Mouse (Mus musculus): Measurements from ENCODE around the gene Rps6kc1. TPM values are rescaled to one million over a fixed set of nuclear protein-coding genes. Genes with fewer than 3 reads are reported as not detected.

Rps6kc1 gene
- polyA plus RNA-seq, 1 experiment from 2014 or later, result 16.9 TPM

- no peak for ATAC-seq (replicated peaks; ENCODE audit: low FRiP score)
These were observed 75.5 kb downstream of the Rps6kc1 start for GRCm38 (mm10) chr1:190836046-190836445.

GRCm38 (mm10) chr1:190834201-190834907 is 77.2 kb downstream of the Rps6kc1 start:
- no peaks in the 10 kb centered on the region for H3K9me3 ChIP-seq (ENCODE audit: control insufficient read depth, low read length)
- H3K9ac ChIP-seq (ENCODE audit: low read length), result no peak overlapping the region
- DNase-seq (ENCODE audit: low spot score) (no peak), ATAC-seq (replicated peaks; ENCODE audit: low FRiP score) (no peak)
- 82% methylated on average over 7 of the region's 7 CpGs for WGBS
- H3K4me1 ChIP-seq (replicated peaks; ENCODE audit: control insufficient read depth, insufficient read depth, low read length), result no peaks in the 10 kb centered on the region
- no peak overlapping the region for H3K4me2 ChIP-seq (ENCODE audit: low read depth, low read length, severe bottlenecking)
- H3K27ac ChIP-seq (ENCODE audit: low read depth, low read length), result no peak overlapping the region
- H3K27me3 ChIP-seq (ENCODE audit: control insufficient read depth, insufficient read depth, low read length), result no peaks in the 10 kb centered on the region
- H3K36me3 ChIP-seq (ENCODE audit: control insufficient read depth, insufficient read depth, low read length), result no peaks in the 10 kb centered on the region
- H3K4me3 ChIP-seq (ENCODE audit: low read depth, low read length), result no peak overlapping the region

More at GRCm38 (mm10) chr1:190836046-190836445, 75.5 kb downstream of the Rps6kc1 start:
- no peak overlapping the region for H3K4me3 ChIP-seq (ENCODE audit: low read depth, low read length)
- no peak overlapping the region for H3K27ac ChIP-seq (ENCODE audit: low read depth, low read length)
- 88% methylated on average over 2 of the region's 2 CpGs for WGBS
- H3K9me3 ChIP-seq (ENCODE audit: control insufficient read depth, low read length), result no peaks in the 10 kb centered on the region
- no peak overlapping the region for H3K9ac ChIP-seq (ENCODE audit: low read length)
- H3K4me1 ChIP-seq (replicated peaks; ENCODE audit: control insufficient read depth, insufficient read depth, low read length), result no peaks in the 10 kb centered on the region
- no peaks in the 10 kb centered on the region for H3K27me3 ChIP-seq (ENCODE audit: control insufficient read depth, insufficient read depth, low read length)
- H3K4me2 ChIP-seq (ENCODE audit: low read depth, low read length, severe bottlenecking), result no peak overlapping the region
- no peaks in the 10 kb centered on the region for H3K36me3 ChIP-seq (ENCODE audit: control insufficient read depth, insufficient read depth, low read length)
- DNase-seq (ENCODE audit: low spot score), result no peak

GRCm38 (mm10) chr1:190832965-190833630 is 78.5 kb downstream of the Rps6kc1 start:
- H3K27me3 ChIP-seq (ENCODE audit: control insufficient read depth, insufficient read depth, low read length), result no peaks in the 10 kb centered on the region
- no peaks in the 10 kb centered on the region for H3K4me1 ChIP-seq (replicated peaks; ENCODE audit: control insufficient read depth, insufficient read depth, low read length)
- H3K27ac ChIP-seq (ENCODE audit: low read depth, low read length), result no peak overlapping the region
- no peaks in the 10 kb centered on the region for H3K9me3 ChIP-seq (ENCODE audit: control insufficient read depth, low read length)
- H3K4me3 ChIP-seq (ENCODE audit: low read depth, low read length), result no peak overlapping the region
- WGBS, result 90% methylated on average over 8 of the region's 8 CpGs
- no peaks in the 10 kb centered on the region for H3K36me3 ChIP-seq (ENCODE audit: control insufficient read depth, insufficient read depth, low read length)
- no peak for DNase-seq (ENCODE audit: low spot score)
- ATAC-seq (replicated peaks; ENCODE audit: low FRiP score), result no peak
- no peak overlapping the region for H3K4me2 ChIP-seq (ENCODE audit: low read depth, low read length, severe bottlenecking)
- H3K9ac ChIP-seq (ENCODE audit: low read length), result no peak overlapping the region

- Histone ChIP-seq H3K27ac (ENCODE audit: low read depth, low read length) (no peak overlapping the region), H3K4me1 (replicated peaks; ENCODE audit: control insufficient read depth, insufficient read depth, low read length) (no peaks in the 10 kb centered on the region), H3K9ac (ENCODE audit: low read length) (no peak overlapping the region), H3K9me3 (ENCODE audit: control insufficient read depth, low read length) (no peaks in the 10 kb centered on the region), H3K4me2 (ENCODE audit: low read depth, low read length, severe bottlenecking) (no peak overlapping the region), H3K27me3 (ENCODE audit: control insufficient read depth, insufficient read depth, low read length) (no peaks in the 10 kb centered on the region), H3K36me3 (ENCODE audit: control insufficient read depth, insufficient read depth, low read length) (no peaks in the 10 kb centered on the region), H3K4me3 (ENCODE audit: low read depth, low read length) (no peak overlapping the region)
- DNase-seq (ENCODE audit: low spot score) (peak; percentile 62), ATAC-seq (replicated peaks; ENCODE audit: low FRiP score) (no peak)
- WGBS, result 65% methylated on average over 10 of the region's 10 CpGs
These were observed 79.6 kb downstream of the Rps6kc1 start for GRCm38 (mm10) chr1:190831839-190832497.

GRCm38 (mm10) chr1:190826486-190827034 is 85.0 kb downstream of the Rps6kc1 start:
- no peaks in the 10 kb centered on the region for H3K36me3 ChIP-seq (ENCODE audit: control insufficient read depth, insufficient read depth, low read length)
- H3K27me3 ChIP-seq (ENCODE audit: control insufficient read depth, insufficient read depth, low read length), result no peaks in the 10 kb centered on the region
- H3K27ac ChIP-seq (ENCODE audit: low read depth, low read length), result no peak overlapping the region
- H3K9me3 ChIP-seq (ENCODE audit: control insufficient read depth, low read length), result no peaks in the 10 kb centered on the region
- H3K4me3 ChIP-seq (ENCODE audit: low read depth, low read length), result no peak overlapping the region
- no peak for ATAC-seq (replicated peaks; ENCODE audit: low FRiP score)
- H3K9ac ChIP-seq (ENCODE audit: low read length), result no peak overlapping the region
- no peak overlapping the region for H3K4me2 ChIP-seq (ENCODE audit: low read depth, low read length, severe bottlenecking)
- no peaks in the 10 kb centered on the region for H3K4me1 ChIP-seq (replicated peaks; ENCODE audit: control insufficient read depth, insufficient read depth, low read length)
- 90% methylated on average over 9 of the region's 9 CpGs for WGBS
- DNase-seq (ENCODE audit: low spot score), result no peak

GRCm38 (mm10) chr1:190823745-190824144 is 87.8 kb downstream of the Rps6kc1 start:
- Histone ChIP-seq H3K4me1 (replicated peaks; ENCODE audit: control insufficient read depth, insufficient read depth, low read length) (no peaks in the 10 kb centered on the region), H3K9me3 (ENCODE audit: control insufficient read depth, low read length) (no peaks in the 10 kb centered on the region), H3K27me3 (ENCODE audit: control insufficient read depth, insufficient read depth, low read length) (no peaks in the 10 kb centered on the region), H3K4me2 (ENCODE audit: low read depth, low read length, severe bottlenecking) (no peak overlapping the region), H3K9ac (ENCODE audit: low read length) (no peak overlapping the region), H3K4me3 (ENCODE audit: low read depth, low read length) (no peak overlapping the region), H3K27ac (ENCODE audit: low read depth, low read length) (no peak overlapping the region), H3K36me3 (ENCODE audit: control insufficient read depth, insufficient read depth, low read length) (no peaks in the 10 kb centered on the region)
- DNase-seq (ENCODE audit: low spot score) (no peak), ATAC-seq (replicated peaks; ENCODE audit: low FRiP score) (no peak)
- WGBS, result 92% methylated on average over 4 of the region's 4 CpGs

GRCm38 (mm10) chr1:190816141-190816540 is 95.4 kb downstream of the Rps6kc1 start:
- Histone ChIP-seq H3K4me3 (ENCODE audit: low read depth, low read length) (no peak overlapping the region), H3K9me3 (ENCODE audit: control insufficient read depth, low read length) (no peaks in the 10 kb centered on the region), H3K9ac (ENCODE audit: low read length) (no peak overlapping the region), H3K4me1 (replicated peaks; ENCODE audit: control insufficient read depth, insufficient read depth, low read length) (no peaks in the 10 kb centered on the region), H3K27ac (ENCODE audit: low read depth, low read length) (no peak overlapping the region), H3K36me3 (ENCODE audit: control insufficient read depth, insufficient read depth, low read length) (no peaks in the 10 kb centered on the region), H3K27me3 (ENCODE audit: control insufficient read depth, insufficient read depth, low read length) (no peaks in the 10 kb centered on the region), H3K4me2 (ENCODE audit: low read depth, low read length, severe bottlenecking) (no peak overlapping the region)
- ATAC-seq (replicated peaks; ENCODE audit: low FRiP score), result no peak
- WGBS, result 84% methylated on average over 11 of the region's 11 CpGs
- DNase-seq (ENCODE audit: low spot score), result peak; percentile 38

GRCm38 (mm10) chr1:190810408-190810807 is 101.2 kb downstream of the Rps6kc1 start:
- peaks cover 2% of the 10 kb centered on the region; the same call in 1 of the 2 replicates for H3K4me1 ChIP-seq (replicated peaks; ENCODE audit: control insufficient read depth, insufficient read depth, low read length)
- H3K4me2 ChIP-seq (ENCODE audit: low read depth, low read length, severe bottlenecking), result no peak overlapping the region
- H3K27me3 ChIP-seq (ENCODE audit: control insufficient read depth, insufficient read depth, low read length), result no peaks in the 10 kb centered on the region
- ATAC-seq (replicated peaks; ENCODE audit: low FRiP score) (no peak), DNase-seq (ENCODE audit: low spot score) (peak; percentile 52)
- no peaks in the 10 kb centered on the region for H3K36me3 ChIP-seq (ENCODE audit: control insufficient read depth, insufficient read depth, low read length)
- H3K27ac ChIP-seq (ENCODE audit: low read depth, low read length), result no peak overlapping the region
- H3K4me3 ChIP-seq (ENCODE audit: low read depth, low read length), result no peak overlapping the region
- WGBS, result 76% methylated on average over 6 of the region's 6 CpGs
- H3K9me3 ChIP-seq (ENCODE audit: control insufficient read depth, low read length), result no peaks in the 10 kb centered on the region
- H3K9ac ChIP-seq (ENCODE audit: low read length), result no peak overlapping the region
